Mouse (Mus musculus) testis, postnatal 10 days (tissue): Measurements from ENCODE around the gene Noc4l.

Experiments used
- DNase-seq: peaks from one replicate; pipeline ENCODE4 v3.0.0; 2021; ENCODE audit warnings: low spot score

The Noc4l gene

GRCm38 (mm10) chr5:110609425-110609824 is 43.8 kb downstream of the Noc4l start:
- DNase-seq = no peak

GRCm38 (mm10) chr5:110608941-110609340 is 44.3 kb downstream of the Noc4l start:
- no peak for DNase-seq

GRCm38 (mm10) chr5:110608336-110608735 is 44.9 kb downstream of the Noc4l start:
- no peak for DNase-seq

- no peak for DNase-seq
These were observed 45.5 kb downstream of the Noc4l start for GRCm38 (mm10) chr5:110607767-110608166.

GRCm38 (mm10) chr5:110605531-110606221 is 47.5 kb downstream of the Noc4l start:
- DNase-seq = no peak

GRCm38 (mm10) chr5:110604311-110604710 is 48.9 kb downstream of the Noc4l start:
- no peak for DNase-seq

GRCm38 (mm10) chr5:110603016-110603685 is 50.1 kb downstream of the Noc4l start:
- DNase-seq = no peak
